Mouse (Mus musculus): ENCODE data around the gene Pnpo.

Pnpo gene

DNA sequence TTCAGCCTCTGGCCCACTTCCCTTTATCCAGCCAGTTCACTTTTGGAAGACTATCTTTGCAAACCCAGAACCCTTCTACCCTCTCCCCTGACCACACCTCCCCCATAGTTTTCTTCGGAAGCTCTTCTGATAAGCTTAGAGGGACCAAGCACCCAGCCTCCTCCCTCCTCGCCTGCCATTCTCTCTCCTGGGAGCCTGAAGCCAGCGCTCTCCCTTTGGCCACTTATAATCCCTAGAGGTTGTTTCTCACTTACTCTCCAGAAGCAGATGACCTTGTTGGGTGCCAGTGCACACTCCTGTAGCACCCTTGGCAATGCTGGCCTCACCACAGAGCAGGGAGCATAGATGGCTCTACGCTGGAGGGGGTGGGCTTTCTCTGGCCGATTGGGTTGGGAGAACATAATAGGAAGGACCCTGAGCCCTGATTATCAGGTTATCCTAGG lies 25.5 kb upstream of the Pnpo start:
- peak; percentile 42 for DNase-seq

DNA sequence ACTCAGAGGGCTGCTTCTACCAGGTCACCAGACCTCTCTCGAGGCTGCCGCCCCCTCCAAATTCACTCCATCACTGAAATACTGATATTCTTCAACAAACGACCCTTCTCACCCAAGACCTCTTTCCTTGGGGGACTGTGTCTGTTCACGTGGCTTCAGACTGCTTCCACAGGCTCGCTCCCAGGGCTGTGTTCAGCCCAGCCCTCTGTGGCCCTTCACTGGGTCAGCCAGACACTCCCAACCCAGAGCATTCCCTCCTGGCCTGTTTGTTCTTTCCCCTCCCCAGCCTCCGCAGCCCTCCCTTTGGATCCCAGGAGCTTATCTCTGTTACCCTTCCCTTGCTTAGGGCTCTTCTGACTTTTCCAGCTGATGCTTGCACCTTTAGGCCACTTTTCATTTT lies 24.7 kb upstream of the Pnpo start:
- no peak for DNase-seq

DNA sequence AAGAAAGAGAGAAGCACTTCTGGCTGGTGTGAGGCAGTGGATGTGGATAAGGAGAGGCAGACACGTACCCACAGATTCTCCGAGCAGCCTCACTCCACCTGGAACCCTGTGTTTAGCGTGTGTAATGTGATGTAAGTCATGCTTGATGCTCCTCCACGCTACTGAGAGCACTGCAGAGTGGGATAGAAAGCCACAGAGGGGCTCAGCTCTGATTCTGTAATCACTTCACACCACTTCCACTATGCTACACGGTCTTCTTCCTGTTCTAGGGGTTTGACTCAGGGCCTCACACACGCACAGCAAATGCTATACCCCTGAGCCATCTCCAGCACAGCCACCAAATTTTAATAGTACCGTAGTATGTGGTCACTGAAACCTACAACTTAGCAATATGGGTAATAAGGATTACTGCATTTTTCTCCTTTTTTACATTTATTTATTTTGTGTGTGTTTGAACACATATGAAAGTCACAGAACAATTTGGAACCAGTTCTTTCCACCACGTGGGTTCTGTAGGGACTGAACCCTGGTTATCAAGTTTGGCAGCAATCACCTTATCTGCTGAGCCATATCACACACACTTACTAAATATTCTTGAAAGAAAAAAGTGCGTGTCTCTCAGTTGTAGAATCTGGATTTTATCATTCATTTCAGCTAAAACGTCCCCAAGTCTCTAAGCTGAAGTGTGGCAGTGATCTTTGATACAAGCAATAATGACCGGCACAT lies 23.9 kb upstream of the Pnpo start:
- no peak for DNase-seq

DNA sequence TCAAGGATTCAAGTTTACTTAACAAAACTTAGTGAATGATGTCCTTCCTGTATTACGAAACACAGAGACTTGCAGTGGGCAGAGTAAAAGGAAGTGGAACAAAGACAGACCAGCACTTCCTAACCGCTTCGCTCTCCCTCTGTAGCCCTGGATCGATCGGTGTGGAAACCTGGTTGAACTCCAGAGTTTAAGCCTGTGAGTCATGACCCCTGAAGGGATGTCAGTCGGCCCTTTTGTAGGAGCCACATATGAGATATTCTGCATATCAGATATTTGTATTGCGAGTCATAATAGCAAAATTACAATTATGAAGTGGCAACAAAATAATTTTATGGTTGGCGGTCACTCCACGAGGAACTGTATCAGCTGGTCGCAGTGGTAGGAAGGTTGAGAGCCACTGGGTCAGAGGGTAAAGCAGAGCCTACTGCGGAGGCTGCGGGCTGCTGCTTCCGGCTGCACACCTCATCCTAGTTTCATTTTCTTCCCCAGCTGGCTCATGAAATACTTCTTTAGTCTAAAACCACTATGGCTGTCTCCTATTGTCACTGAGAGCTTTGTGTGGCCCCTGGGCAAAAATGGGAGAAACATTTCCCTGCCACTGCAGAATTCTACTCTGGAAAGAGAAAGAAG lies 23.2 kb upstream of the Pnpo start:
- DNase-seq, result no peak

DNA sequence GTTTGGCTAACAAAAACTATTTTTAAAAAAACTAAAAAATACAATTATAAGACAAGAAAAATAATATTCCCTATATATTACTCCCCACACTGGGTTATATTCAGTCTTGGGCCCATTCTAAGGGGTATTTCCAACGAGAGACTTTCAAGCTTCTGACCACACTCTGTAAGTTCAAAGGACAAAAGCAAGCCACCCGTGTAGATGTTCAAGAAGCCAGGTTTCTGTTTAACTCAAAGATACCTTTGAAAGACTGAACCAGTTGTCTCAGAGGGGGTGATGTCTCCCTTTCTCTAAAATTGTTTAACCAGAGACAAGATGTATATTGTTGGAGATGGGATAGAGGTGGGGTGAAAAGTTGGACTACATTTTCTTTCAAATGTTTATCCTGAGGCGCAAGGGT lies 22.4 kb upstream of the Pnpo start:
- no peak for DNase-seq

DNA sequence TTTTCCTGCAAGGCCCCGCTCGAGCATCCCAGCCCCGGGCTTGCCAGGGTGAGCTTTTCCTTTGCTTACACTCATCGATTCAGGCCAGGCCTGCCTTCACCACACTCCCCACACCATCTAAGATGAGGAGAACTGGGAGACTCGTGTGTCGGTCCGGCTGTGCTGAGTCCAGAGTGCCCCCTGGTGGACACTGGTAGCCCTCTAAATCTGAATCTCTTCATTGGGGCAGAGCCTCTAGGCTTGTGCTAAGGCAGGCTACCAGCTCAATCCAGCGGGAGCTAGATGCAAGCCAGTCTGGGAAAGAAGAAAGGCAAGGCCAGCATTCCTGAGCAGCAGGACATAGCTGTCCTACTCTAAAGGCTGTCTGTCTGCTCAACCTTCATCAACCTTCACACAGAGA lies 19.8 kb upstream of the Pnpo start:
- DNase-seq, result peak; percentile 95

DNA sequence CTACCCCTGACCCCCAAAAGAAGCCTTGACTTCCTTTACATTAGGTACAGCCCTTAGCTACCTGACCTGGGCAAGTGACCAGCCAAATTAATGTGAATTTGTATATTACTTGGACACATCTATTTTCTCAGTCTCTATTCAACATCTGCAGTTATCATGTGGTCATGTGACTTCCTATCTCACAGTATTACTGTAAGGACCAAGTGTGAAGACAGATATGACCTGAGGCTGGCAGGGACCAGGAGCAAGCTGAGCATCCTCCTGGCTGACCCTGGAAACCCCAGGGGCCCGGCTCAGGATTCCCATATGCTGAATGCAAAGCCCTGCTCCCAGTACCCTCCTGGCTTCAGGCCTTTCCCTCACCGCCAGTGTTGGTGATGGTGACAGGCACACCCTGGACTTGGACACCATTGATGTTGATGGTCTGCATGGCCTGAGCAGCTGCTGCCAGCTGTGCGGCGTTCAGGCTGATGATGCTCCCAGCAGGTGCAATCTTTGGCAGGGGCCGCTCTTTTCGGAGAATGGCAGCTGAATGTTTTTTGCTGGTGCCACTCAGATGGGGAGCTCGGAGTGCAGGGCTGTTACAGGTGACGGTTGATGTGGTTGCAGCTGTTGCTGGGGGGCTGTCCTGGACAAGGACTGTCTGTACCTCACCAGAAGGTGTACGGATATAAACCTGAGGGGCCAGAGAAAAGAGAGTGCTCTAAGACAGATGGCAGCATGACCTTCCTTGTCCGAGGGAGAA lies 13.4 kb upstream of the Pnpo start:
- DNase-seq, result no peak

DNA sequence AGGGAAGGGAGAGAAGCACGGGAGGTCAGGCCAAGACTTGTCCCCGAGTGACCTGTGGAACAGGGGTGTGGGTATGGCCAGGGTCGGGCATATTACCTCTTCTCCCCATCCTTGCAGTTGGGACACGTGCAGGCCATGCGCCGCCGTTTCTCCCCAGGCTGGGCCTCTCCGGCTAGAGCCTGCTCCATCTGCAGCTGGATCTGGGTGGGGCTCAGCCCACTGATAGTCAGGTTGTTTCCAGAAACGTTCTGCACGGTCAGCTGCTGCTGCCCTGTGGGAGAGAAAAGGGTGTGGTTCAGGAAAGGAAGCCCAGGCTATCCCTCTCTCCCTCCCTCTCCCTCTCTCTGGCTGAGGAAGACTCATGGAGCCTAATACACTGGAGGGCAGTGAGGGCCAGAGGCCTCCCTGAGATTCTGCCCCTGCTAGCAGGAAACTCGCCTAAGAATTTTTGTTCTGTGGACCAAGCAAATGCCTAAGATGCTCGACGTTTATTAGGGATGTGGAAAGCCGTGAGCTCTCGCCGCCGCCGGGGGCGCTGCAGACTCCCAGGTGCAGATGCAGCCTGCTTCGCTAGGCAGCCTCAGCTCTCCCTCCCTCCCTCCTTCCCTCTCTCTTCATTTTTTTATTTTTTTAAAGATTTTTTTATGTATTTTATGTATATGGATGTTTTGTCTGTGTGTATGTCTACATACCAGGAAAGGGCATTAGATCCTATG lies 12.4 kb upstream of the Pnpo start:
- no peak for DNase-seq

DNA sequence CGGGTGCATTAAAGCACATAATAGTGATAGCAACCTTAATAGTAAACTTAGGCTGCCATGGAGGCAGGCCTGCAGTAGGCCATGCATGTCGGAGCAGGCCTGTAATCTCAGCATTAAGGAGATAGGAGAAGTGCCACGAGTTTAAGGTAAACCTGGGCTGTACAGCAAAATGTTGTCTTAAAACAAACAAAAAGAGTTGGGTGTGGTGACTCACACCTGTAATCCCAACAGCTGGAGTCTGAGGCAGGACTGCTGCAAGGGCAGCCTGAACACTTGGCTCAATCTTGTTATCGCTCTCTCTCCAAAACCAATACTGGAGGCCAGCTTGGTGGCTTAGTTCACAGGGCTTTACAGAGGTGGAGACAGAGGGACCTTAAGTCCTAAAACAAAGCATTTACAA lies 11.3 kb upstream of the Pnpo start:
- DNase-seq, result no peak

DNA sequence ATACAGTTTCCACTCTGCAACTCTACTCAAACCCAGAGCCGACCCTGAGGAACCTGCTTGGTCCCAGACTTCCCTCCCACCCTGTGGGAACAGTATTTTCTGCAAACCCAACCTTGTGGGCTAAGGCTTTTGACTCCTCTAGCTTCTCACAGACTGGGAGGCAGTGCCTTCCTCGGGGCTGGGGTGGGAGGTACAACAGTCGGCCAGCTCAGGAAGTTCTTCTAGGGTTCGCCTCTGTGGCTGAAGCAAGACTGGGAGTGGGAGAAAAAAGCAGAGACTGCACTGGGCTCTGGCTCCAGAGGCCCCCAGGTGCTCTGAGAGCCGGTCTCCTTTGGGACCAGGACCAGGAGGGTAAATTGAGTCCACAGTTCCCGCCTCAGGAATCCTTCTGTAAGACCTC lies 9.1 kb upstream of the Pnpo start:
- DNase-seq, result no peak

DNA sequence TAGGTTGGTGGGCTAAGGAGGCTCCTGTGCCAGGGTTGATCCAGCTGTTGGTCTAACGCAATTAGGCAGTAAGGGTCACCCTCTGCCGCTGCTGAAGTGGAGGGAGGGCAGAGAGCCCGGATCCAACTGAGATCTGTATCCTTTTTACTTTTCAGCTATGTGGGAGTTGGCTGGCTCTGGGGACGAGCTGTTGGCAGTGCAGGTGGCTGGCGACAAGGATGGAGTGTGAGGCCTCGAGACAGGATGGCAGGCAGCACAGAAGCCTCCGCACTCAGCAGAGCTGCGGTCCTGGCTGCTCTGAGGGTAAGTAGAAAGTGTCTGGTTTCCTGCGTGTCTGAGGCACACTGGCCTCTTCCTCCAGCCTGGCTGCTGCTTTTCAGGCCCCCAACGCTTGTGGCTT lies 8.6 kb upstream of the Pnpo start:
- DNase-seq, result no peak

DNA sequence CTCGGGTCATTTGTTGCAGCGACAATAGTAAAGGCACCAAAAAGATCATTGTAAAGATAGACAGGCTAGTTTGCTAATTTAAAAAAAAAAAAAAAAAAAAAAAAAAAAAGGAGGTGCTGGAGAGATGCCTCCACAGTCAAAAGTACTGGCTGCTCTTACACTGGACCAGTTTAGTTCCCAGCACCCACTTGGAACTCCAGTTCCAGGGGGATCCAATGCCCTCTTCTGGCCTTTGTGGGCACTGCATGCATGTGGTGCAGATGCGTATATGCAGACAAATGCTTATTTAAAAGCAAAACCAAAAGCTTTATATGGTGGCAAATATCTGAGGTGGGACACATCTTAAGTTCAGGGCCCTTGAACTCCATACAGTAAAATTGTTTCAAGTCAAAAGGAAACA lies 7.0 kb upstream of the Pnpo start:
- DNase-seq, result no peak

DNA sequence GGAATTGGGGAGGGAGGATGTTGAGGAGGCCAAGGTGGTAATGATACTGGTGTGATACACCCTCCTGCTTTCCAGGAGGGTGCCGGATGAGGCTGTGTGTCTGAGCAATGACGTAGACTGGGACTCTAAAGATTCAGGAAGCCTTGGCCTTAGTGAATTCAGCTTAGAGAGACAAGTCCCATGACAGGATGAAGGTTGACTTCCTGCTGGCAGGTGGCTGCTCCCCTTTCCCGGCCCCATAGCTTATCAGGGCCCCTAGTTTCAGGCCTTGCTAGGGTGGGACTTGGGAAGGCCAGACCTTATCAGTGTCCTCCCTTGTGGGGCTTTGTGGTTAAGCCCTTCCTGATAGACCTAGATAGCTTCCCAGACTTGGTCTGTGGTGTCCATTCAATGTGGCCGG lies 4.1 kb upstream of the Pnpo start:
- no peak for DNase-seq

DNA sequence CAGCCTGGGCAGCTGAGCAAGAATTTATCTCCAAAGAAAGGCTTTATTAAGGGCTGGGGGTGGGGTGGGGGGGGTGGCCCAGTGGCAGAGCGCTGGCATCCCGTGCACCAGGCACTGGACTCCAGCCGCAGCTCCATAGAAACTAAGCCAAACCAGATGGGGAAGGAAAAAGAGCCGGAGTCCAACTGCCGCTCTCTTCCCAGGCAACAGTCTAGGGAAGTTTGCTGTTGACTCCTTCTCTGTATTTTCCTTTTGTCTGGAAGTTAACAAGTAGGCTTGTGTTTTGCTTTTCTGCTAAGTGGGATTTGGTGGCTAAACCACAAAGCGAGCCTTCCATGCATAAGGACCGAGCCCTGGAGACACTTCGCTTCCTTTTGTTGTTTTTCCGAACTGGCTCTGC lies 2.7 kb upstream of the Pnpo start:
- no peak for DNase-seq

DNA sequence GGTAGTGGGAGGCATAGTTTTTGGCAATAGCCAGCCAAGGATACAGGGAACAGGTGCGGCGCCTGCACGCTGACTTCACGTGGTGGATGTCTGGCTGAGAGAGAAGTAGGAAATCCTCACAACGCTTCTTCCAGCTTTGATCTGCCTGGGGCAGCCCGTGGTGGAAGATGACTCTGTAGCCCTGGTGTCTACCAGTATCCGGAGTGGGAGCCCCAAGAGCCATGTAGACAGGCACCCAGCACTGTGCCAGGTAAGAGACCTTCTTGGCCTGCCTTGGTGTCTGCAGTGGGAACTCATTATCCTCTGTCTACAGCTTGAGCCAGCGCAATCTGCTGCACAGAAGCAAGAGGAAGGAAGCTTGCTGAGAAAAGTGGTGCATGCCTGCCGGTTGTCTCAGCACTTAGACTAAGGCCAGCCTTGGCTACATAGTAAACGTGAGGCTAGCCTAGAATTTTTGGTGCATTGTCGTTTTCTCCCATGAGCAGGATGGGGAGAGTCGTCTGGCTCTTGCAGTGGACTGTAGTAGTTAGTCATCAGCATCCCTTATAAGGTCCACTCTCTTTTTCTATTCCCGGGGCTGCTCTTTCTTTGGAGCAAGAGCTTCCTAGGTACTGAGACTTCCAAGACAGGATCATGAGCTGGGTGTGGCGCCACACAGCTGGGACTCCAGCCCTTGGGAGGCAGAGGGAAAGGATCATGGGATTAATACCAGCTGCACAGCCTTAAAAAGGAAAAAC lies 1.2 kb upstream of the Pnpo start:
- no peak for DNase-seq

DNA sequence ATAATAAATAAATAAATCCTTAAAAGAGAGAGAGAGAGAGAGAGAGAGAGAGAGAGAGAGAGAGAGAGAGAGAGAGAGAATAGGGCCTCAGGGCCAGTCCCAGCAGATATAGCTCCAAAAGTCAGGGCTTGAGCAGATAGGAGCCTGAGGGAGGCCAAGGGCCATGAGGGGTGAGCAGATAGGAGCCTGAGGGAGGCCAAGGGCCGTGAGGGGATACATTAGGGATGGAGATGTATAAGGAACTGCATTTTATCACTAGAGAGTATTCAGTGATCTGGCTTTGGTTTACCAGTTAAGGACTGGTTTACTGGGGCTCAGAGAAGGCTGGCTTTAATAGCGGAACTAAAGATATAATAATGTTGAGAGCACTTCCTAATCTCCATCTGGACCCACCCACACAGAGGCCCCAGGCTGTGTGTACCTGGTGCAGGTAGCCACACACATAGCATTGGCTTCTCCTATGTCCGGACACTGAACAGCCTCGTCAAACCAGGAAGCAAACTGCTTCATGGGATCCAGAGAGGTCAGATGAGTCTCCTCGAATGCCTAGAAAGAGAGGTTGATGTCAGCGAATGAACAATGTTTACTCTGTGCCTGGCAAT lies 1.7 kb downstream of the Pnpo start:
- no peak for DNase-seq

DNA sequence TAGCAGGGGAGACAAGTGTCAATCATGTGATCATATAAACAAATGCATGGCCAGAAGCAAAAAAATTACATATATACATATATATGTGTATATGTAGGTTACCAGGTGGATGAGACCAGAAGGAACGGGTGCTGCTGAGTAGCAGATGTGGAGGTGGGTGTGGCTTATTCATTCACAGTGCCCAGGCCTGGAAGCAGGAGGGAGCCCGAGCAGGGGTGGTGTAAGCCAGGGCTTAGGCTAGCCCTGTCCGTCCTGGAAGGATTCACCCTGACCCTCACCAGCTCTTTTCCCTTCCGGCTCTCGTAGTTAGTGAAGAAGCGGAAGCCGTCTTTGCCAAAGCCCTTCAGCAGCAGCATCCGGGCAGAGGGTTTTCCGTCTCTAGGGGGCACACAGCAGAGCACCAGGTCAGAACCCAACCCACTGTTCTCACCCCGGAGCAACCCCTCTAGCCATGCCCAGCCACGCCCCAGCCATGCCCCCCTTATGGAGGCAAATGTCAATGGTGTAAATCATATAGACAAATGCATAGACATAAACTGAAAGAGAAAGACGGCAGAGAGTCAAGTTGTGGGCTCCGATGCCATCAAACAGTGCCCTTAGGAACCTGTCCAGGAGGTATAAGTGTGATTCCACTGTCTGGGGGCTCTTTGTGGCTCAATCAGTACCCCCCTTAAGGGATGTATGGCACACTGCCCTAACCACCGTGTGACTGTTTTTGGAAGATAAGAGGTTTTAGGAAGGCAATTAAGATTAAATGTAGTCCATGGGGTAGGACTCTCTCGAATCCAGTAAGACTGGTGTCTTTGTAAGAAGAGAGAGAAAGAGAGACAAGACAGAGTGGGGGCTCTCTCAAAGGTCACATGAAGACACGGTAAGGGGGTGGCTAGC lies 3.0 kb downstream of the Pnpo start:
- DNase-seq, result no peak

DNA sequence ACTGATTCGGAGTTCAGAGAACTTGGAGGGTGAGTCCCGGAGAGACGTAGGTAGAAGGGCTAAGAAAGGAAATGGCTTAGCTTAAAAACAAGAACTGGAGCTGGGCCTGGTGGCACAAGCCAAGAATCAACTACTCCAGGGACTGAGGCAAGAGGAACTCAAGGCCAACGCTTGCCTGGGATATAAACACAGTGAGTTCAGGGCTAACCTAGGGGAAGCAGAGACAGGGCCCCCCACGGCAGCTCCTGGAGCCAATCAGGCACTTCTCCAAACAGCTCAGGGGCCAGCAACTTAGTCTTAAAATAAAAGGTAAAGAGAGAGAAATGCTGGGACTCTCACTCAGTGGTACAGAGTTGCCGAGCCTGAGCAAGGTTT lies 5.4 kb downstream of the Pnpo start:
- no peak for DNase-seq

DNA sequence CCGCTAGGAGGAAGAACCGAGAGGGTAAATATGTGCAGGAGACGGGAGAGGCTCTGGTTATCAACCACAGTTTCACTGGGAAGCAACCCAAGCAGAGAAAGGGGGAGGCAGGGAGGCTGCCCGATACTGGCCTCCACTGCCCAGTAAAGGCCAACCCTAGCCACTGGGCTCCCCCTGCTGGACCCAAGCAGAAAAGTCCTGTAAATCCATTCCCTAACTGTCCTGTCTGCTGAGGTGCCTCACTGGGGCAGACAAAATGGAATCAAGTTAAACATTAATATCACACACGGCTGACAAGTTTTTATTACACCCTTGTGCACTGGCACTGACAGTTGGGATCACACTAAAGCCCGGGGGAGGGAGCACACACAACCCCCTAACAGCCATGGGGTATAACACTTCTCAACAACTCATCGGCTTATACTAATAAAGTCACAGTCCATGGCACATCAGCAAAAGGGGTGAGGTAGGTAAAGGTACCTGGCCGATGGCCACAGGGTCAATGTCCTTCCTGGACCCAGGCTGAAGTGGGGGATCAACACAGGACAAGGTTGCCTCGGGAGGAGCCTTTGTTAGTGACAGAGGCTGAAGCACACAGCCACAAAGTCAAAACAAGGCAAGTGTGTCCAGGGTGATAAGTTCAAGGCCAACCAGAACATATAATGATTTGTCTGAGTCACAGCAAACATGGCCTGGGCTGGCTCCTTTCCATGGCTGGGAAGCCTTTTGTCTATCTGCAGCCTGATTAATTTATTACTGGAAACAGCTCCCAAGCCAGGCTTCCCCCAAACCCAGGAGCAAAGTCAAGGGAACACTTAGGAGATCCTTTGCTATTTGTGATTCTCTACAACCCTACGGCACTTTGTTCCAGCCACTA lies 6.0 kb downstream of the Pnpo start:
- peak; percentile 87 for DNase-seq

DNA sequence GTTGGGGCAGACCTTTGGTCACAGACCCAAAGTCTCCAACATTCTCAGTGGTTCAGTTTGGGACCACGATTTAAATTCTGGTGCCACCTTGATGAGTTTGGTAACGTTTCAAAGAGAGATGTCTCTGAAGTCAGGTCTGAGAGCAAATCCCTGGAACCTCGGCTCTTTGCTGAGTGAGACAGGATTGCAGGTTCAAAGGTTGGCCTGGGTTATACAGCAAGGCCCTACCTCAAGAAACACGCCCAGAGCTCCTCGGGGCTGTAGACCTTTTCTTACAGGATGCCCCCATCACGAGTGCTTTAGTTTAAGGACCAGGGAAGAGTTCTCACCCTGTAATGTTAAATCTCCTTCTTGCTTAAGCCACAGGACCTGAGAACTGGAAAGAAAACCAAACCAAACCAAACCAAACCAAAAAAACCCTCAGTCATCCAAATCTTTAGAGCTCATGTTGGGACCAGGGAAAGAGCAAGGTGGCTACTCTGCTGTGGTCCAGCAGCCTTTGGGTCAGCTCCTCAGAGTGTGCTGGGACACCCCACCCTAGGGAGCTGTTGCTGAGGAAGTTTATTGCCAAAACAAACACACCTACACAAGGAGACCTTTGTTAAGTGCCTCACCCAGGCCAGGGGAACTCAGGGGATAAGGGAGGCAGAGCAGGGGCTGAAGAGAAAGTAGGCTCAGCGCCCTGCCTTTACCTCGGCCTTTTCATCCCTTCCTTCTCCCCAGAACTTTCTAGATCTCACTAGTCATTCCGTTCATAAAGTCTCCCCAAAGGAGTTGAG lies 7.7 kb downstream of the Pnpo start:
- DNase-seq, result no peak
